ENCODE assay signal across 17 mouse cellular contexts in genomic region chr5:73156226-73156926, GRCm38 (mm10).
A peak's percentile ranks its signal among the peaks of the same experiment; 100 is the strongest.
DNase-seq lines count a peak whose midpoint lies in the region; ATAC-seq lines count a peak whose summit lies in the region.
"Had no signal": no experiment of that assay in that cellular context is flagged by ENCODE, and none has a peak within 500 bp of the region (broad histone marks: within the 10 kb centered on the region; RNA-seq: fewer than 3 reads in every experiment).

No protein-coding gene starts in this region.

- H3K4me1 ChIP-seq in limb, embryonic 15.5 days = peaks cover 15% of the 10 kb centered on the region
- peaks cover 9% of the 10 kb centered on the region; the same call in 1 of the 2 replicates for H3K4me1 ChIP-seq in limb, embryonic 10.5 days
- H3K4me1 ChIP-seq: midbrain, embryonic 15.5 days had no signal

- no peaks in the 10 kb centered on the region for H3K9me3 ChIP-seq in limb, embryonic 15.5 days
- H3K9me3 ChIP-seq in limb, embryonic 10.5 days (replicated peaks) = no peaks in the 10 kb centered on the region
- H3K9me3 ChIP-seq: G1E; liver, embryonic 13.5 days; midbrain, embryonic 15.5 days; neural tube, embryonic 13.5 days had no signal

- peak overlapping the region; percentile 61; the same call in 1 of the 2 replicates for H3K27ac ChIP-seq in limb, embryonic 15.5 days
- H3K27ac ChIP-seq in limb, embryonic 10.5 days = no peak overlapping the region
- H3K27ac ChIP-seq: left cerebral cortex, adult 2 months; liver, embryonic 13.5 days; midbrain, embryonic 15.5 days had no signal

- WGBS in limb, embryonic 15.5 days = 61% methylated on average over 15 of the region's 15 CpGs
- 89% methylated on average over 15 of the region's 15 CpGs for WGBS in limb, embryonic 10.5 days
- WGBS in large intestine, adult 2 months = 25% methylated on average over 15 of the region's 15 CpGs

- no peak overlapping the region for H3K4me3 ChIP-seq in limb, embryonic 15.5 days
- H3K4me3 ChIP-seq in limb, embryonic 10.5 days = no peak overlapping the region
- H3K4me3 ChIP-seq: left cerebral cortex, adult 2 months; liver, embryonic 13.5 days; midbrain, embryonic 15.5 days; neural tube, embryonic 13.5 days had no signal

- ATAC-seq in frontal cortex, adult (ENCODE audit: low TSS enrichment) = peak; percentile 21; the same call in 1 of the 2 replicates
- ATAC-seq in limb, embryonic 15.5 days (ENCODE audit: insufficient number of reproducible peaks, low FRiP score, low TSS enrichment, low read depth) = no peak; the same call in 1 of the 2 replicates
- peak; percentile 78 for ATAC-seq in megakaryocyte-erythroid progenitor cell, adult 5-6 weeks (replicated peaks; ENCODE audit: low FRiP score, low TSS enrichment, poor library complexity, severe bottlenecking)
- ATAC-seq: midbrain, embryonic 15.5 days had no signal

- H3K4me2 ChIP-seq in limb, embryonic 15.5 days = no peak overlapping the region
- H3K4me2 ChIP-seq: liver, embryonic 13.5 days; midbrain, embryonic 15.5 days; neural tube, embryonic 13.5 days had no signal

- no peaks in the 10 kb centered on the region for H3K27me3 ChIP-seq in limb, embryonic 15.5 days
- H3K27me3 ChIP-seq in limb, embryonic 10.5 days (ENCODE audit: low read depth, poor library complexity, severe bottlenecking) = no peaks in the 10 kb centered on the region
- H3K27me3 ChIP-seq: liver, embryonic 13.5 days; midbrain, embryonic 15.5 days; neural tube, embryonic 13.5 days had no signal

- no peak for DNase-seq in frontal cortex, postnatal 10 days (ENCODE audit: low spot score in 2 of 2)
- DNase-seq in limb, embryonic 10.5 days (ENCODE audit: low spot score) = no peak
- DNase-seq in large intestine, adult 2 months (ENCODE audit: low read depth, low spot score) = peak; percentile 87
- DNase-seq in cerebellum, postnatal 36 days = no peak
- no peak for DNase-seq in cerebellum, adult 11 months
- DNase-seq: cerebellum, postnatal 25 days; kidney, adult 9 months; liver, embryonic 13.5 days; retina, postnatal 1 day; thymus, postnatal 36 days had no signal

- H3K9ac ChIP-seq in limb, embryonic 15.5 days = no peak overlapping the region
- H3K9ac ChIP-seq: liver, embryonic 13.5 days; midbrain, embryonic 15.5 days; neural tube, embryonic 13.5 days had no signal

- no peaks in the 10 kb centered on the region for H3K36me3 ChIP-seq in limb, embryonic 15.5 days
- no peaks in the 10 kb centered on the region for H3K36me3 ChIP-seq in limb, embryonic 10.5 days
- H3K36me3 ChIP-seq: liver, embryonic 13.5 days; midbrain, embryonic 15.5 days; neural tube, embryonic 13.5 days had no signal
